Mouse (Mus musculus): Measurements from ENCODE around the gene Tom1l2.
A peak's percentile ranks its signal among the peaks of the same experiment; 100 is the strongest.

Gene Tom1l2

GRCm38 (mm10) chr11:60352559-60353411 is at the start of gene Tom1l2, which contains the start of gene Drc3:
Gene Tom1l2, minus strand, starts transcription at chr11:60352905.
Gene Drc3, plus strand, starts transcription at chr11:60353329.
- DNase-seq (ENCODE audit: low spot score), result peak; percentile 100

- DNase-seq (ENCODE audit: low spot score), result no peak
These were observed 44.5 kb upstream of the Tom1l2 start for GRCm38 (mm10) chr11:60397172-60397571.

- no peak for DNase-seq (ENCODE audit: low spot score)
These were observed 43.8 kb upstream of the Tom1l2 start for GRCm38 (mm10) chr11:60396546-60396945.

GRCm38 (mm10) chr11:60391346-60391745 is 38.6 kb upstream of the Tom1l2 start:
- DNase-seq (ENCODE audit: low spot score), result no peak

- no peak for DNase-seq (ENCODE audit: low spot score)
These were observed 35.2 kb upstream of the Tom1l2 start for GRCm38 (mm10) chr11:60387944-60388343.

GRCm38 (mm10) chr11:60385946-60386345 is 33.2 kb upstream of the Tom1l2 start:
- DNase-seq (ENCODE audit: low spot score), result no peak

- peak; percentile 70 for DNase-seq (ENCODE audit: low spot score)
These were observed 32.2 kb upstream of the Tom1l2 start for GRCm38 (mm10) chr11:60384762-60385421.

- DNase-seq (ENCODE audit: low spot score), result no peak
These were observed 30.8 kb upstream of the Tom1l2 start for GRCm38 (mm10) chr11:60383518-60383917.

- no peak for DNase-seq (ENCODE audit: low spot score)
These were observed 21.8 kb upstream of the Tom1l2 start for GRCm38 (mm10) chr11:60374481-60374880.

GRCm38 (mm10) chr11:60370431-60370830 is 17.7 kb upstream of the Tom1l2 start:
- no peak for DNase-seq (ENCODE audit: low spot score)

GRCm38 (mm10) chr11:60369448-60369847 is 16.7 kb upstream of the Tom1l2 start:
- DNase-seq (ENCODE audit: low spot score), result no peak

GRCm38 (mm10) chr11:60368909-60369308 is 16.2 kb upstream of the Tom1l2 start:
- no peak for DNase-seq (ENCODE audit: low spot score)

GRCm38 (mm10) chr11:60367256-60367655 is 14.6 kb upstream of the Tom1l2 start:
- no peak for DNase-seq (ENCODE audit: low spot score)

- no peak for DNase-seq (ENCODE audit: low spot score)
These were observed 13.7 kb upstream of the Tom1l2 start for GRCm38 (mm10) chr11:60366239-60367019.

GRCm38 (mm10) chr11:60360631-60361201 is 8.0 kb upstream of the Tom1l2 start:
- no peak for DNase-seq (ENCODE audit: low spot score)

- DNase-seq (ENCODE audit: low spot score), result no peak
These were observed 7.2 kb upstream of the Tom1l2 start for GRCm38 (mm10) chr11:60359936-60360335.

GRCm38 (mm10) chr11:60359138-60359537 is 6.4 kb upstream of the Tom1l2 start:
- no peak for DNase-seq (ENCODE audit: low spot score)

GRCm38 (mm10) chr11:60358548-60358947 is 5.8 kb upstream of the Tom1l2 start:
- DNase-seq (ENCODE audit: low spot score), result no peak

- DNase-seq (ENCODE audit: low spot score), result no peak
These were observed 4.4 kb upstream of the Tom1l2 start for GRCm38 (mm10) chr11:60357116-60357515.

GRCm38 (mm10) chr11:60355952-60356351 is 3.2 kb upstream of the Tom1l2 start:
- DNase-seq (ENCODE audit: low spot score), result no peak

- DNase-seq (ENCODE audit: low spot score), result no peak
These were observed 757 bp downstream of the Tom1l2 start for GRCm38 (mm10) chr11:60351925-60352371.

GRCm38 (mm10) chr11:60351388-60351787 is 1.3 kb downstream of the Tom1l2 start:
- no peak for DNase-seq (ENCODE audit: low spot score)

All from left cerebral cortex, adult 11 months (tissue).